Mouse (Mus musculus): ENCODE measurements around the gene Htr5b.

GRCm38 (mm10) chr1:121483091-121483490 lies 45.2 kb downstream of the Htr5b start:
- TF ChIP-seq EP300 (IDR thresholded peaks at IDR 0.05; ENCODE audit: low read depth) (no peak), CTCF (IDR thresholded peaks at IDR 0.05; ENCODE audit: low read depth) (no peak)
